In genomic region chr2:57156814-57157213, GRCm38 (mm10) we compare ENCODE assay signal across 30 mouse cellular contexts. TPM values are rescaled to one million over a fixed set of nuclear protein-coding genes. Genes with fewer than 3 reads are reported as not detected.
A peak's percentile ranks its signal among the peaks of the same experiment; 100 is the strongest.
DNase-seq lines count a peak whose midpoint lies in the region; ATAC-seq and TF ChIP-seq lines count a peak whose summit lies in the region.
"Had no signal": no experiment of that assay in that cellular context is flagged by ENCODE, and none has a peak within 500 bp of the region (broad histone marks: within the 10 kb centered on the region; RNA-seq: fewer than 3 reads in every experiment).

No protein-coding gene starts in this region.

- H3ac ChIP-seq in C2C12 (ENCODE audit: control insufficient read depth, insufficient read length, low read depth): no peak overlapping the region

- H3K4me1 ChIP-seq in hindbrain, embryonic 16.5 days (ENCODE audit: control insufficient read depth, insufficient read depth, low read depth, low read length): no peaks in the 10 kb centered on the region
- no peaks in the 10 kb centered on the region for H3K4me1 ChIP-seq in lung, postnatal 0 days (ENCODE audit: insufficient read depth, low read depth, low read length)
- H3K4me1 ChIP-seq: embryonic facial prominence, embryonic 10.5 days; embryonic facial prominence, embryonic 15.5 days; forebrain, embryonic 10.5 days; forebrain, embryonic 15.5 days; hindbrain, embryonic 10.5 days; midbrain, embryonic 10.5 days; midbrain, embryonic 15.5 days had no signal

- no peaks in the 10 kb centered on the region for H3K36me3 ChIP-seq in C2C12 (ENCODE audit: control insufficient read depth, insufficient read depth)
- H3K36me3 ChIP-seq in hindbrain, embryonic 16.5 days (ENCODE audit: control insufficient read depth, insufficient read depth, low read length): no peaks in the 10 kb centered on the region
- H3K36me3 ChIP-seq in lung, postnatal 0 days (ENCODE audit: insufficient read depth, low read length): no peaks in the 10 kb centered on the region
- H3K36me3 ChIP-seq: embryonic facial prominence, embryonic 10.5 days; embryonic facial prominence, embryonic 15.5 days; forebrain, embryonic 10.5 days; forebrain, embryonic 15.5 days; hindbrain, embryonic 10.5 days; midbrain, embryonic 10.5 days; midbrain, embryonic 15.5 days had no signal

- ATAC-seq in hindbrain, embryonic 16.5 days: no peak
- ATAC-seq in lung, postnatal 0 days: no peak
- ATAC-seq: forebrain, embryonic 15.5 days; hindbrain, postnatal 0 days; intestine, embryonic 16.5 days; midbrain, embryonic 15.5 days had no signal

- no peak for TF ChIP-seq CTCF in C2C12 (IDR thresholded peaks at IDR 0.05; ENCODE audit: control insufficient read depth, insufficient read depth, insufficient read length)
- TF ChIP-seq CTCF in lung, postnatal 0 days (IDR thresholded peaks at IDR 0.05): no peak

- TF ChIP-seq EP300 in lung, postnatal 0 days (IDR thresholded peaks at IDR 0.05): no peak

- H3K9ac ChIP-seq in hindbrain, embryonic 16.5 days (ENCODE audit: low read depth, low read length): no peak overlapping the region
- no peak overlapping the region for H3K9ac ChIP-seq in lung, postnatal 0 days (replicated peaks; ENCODE audit: low read depth)
- H3K9ac ChIP-seq: embryonic facial prominence, embryonic 15.5 days; forebrain, embryonic 15.5 days; liver, embryonic 14.5 days; midbrain, embryonic 15.5 days had no signal

- WGBS in hindbrain, embryonic 16.5 days: 85% methylated on average over 9 of the region's 9 CpGs
- WGBS in lung, postnatal 0 days: 68% methylated on average over 9 of the region's 9 CpGs

- H3K9me3 ChIP-seq in hindbrain, embryonic 16.5 days (ENCODE audit: control insufficient read depth, low read length): no peaks in the 10 kb centered on the region
- H3K9me3 ChIP-seq in lung, postnatal 0 days (ENCODE audit: low read length): no peaks in the 10 kb centered on the region
- H3K9me3 ChIP-seq: embryonic facial prominence, embryonic 10.5 days; embryonic facial prominence, embryonic 15.5 days; forebrain, embryonic 10.5 days; forebrain, embryonic 15.5 days; hindbrain, embryonic 10.5 days; midbrain, embryonic 10.5 days; midbrain, embryonic 15.5 days had no signal

- DNase-seq in gastrocnemius, adult 18-20 months (ENCODE audit: low spot score): peak; percentile 12
- no peak for DNase-seq in gastrocnemius, postnatal 25 days
- DNase-seq in adrenal gland, postnatal 10 days: peak; percentile 10
- peak; percentile 16 for DNase-seq in fibroblast of lung, adult 2 months (ENCODE audit: low read depth)
- no peak for DNase-seq in spleen, postnatal 4 days (ENCODE audit: low spot score in 2 of 2)
- DNase-seq in lung, postnatal 0 days (ENCODE audit: low spot score): no peak
- DNase-seq: B cell, adult 2 months; cerebellum, adult 2 months; cerebellum, postnatal 14 days; gastrocnemius, adult 2 months; heart, postnatal 14 days; layer of hippocampus, adult 9-11 months; liver; lung, adult 2 months; lung, postnatal 14 days; right cerebral cortex, adult 18-20 months had no signal

- H3K79me3 ChIP-seq in C2C12 (ENCODE audit: low read depth): no peaks in the 10 kb centered on the region

- no peaks in the 10 kb centered on the region for H3K79me2 ChIP-seq in C2C12 (ENCODE audit: control insufficient read depth, insufficient read depth)

- no peaks in the 10 kb centered on the region for H3K27me3 ChIP-seq in C2C12 (ENCODE audit: control insufficient read depth, insufficient read depth, insufficient read length)
- H3K27me3 ChIP-seq in hindbrain, embryonic 16.5 days (replicated peaks; ENCODE audit: control insufficient read depth, insufficient read depth, low read length): no peaks in the 10 kb centered on the region
- no peaks in the 10 kb centered on the region for H3K27me3 ChIP-seq in lung, postnatal 0 days (replicated peaks; ENCODE audit: insufficient read depth, low read length)
- H3K27me3 ChIP-seq: CH12.LX; embryonic facial prominence, embryonic 15.5 days; forebrain, embryonic 15.5 days; midbrain, embryonic 15.5 days had no signal

- no peak overlapping the region for H3K27ac ChIP-seq in hindbrain, embryonic 16.5 days (ENCODE audit: low read depth, low read length)
- no peak overlapping the region for H3K27ac ChIP-seq in lung, postnatal 0 days (ENCODE audit: low read length)
- H3K27ac ChIP-seq: embryonic facial prominence, embryonic 10.5 days; embryonic facial prominence, embryonic 15.5 days; forebrain, embryonic 10.5 days; forebrain, embryonic 15.5 days; gastrocnemius, adult 2 months; hindbrain, embryonic 10.5 days; hindbrain, postnatal 0 days; liver, embryonic 14.5 days; midbrain, embryonic 10.5 days; midbrain, embryonic 15.5 days had no signal

- H3K4me3 ChIP-seq in C2C12 (ENCODE audit: insufficient read depth, poor library complexity, severe bottlenecking): no peak overlapping the region
- H3K4me3 ChIP-seq in hindbrain, embryonic 16.5 days (ENCODE audit: low read length): no peak overlapping the region
- H3K4me3 ChIP-seq in lung, postnatal 0 days (ENCODE audit: low read depth, low read length): no peak overlapping the region
- H3K4me3 ChIP-seq: embryonic facial prominence, embryonic 10.5 days; embryonic facial prominence, embryonic 15.5 days; forebrain, embryonic 10.5 days; forebrain, embryonic 15.5 days; gastrocnemius, adult 2 months; hindbrain, embryonic 10.5 days; midbrain, embryonic 10.5 days; midbrain, embryonic 15.5 days had no signal

- H3K4me2 ChIP-seq in hindbrain, embryonic 16.5 days (ENCODE audit: low read length): no peak overlapping the region
- no peak overlapping the region for H3K4me2 ChIP-seq in lung, postnatal 0 days (replicated peaks; ENCODE audit: low read depth, low read length)
- H3K4me2 ChIP-seq: embryonic facial prominence, embryonic 15.5 days; forebrain, embryonic 15.5 days; midbrain, embryonic 15.5 days had no signal

TF ChIP-seq in C2C12, 6 proteins besides CTCF, POLR2A, EP300 and RAD21:
- TF ChIP-seq MYOG (IDR thresholded peaks at IDR 0.05; ENCODE audit: control insufficient read depth, extremely low read depth, insufficient read length) (no peak), MYOD1 (IDR thresholded peaks at IDR 0.05; ENCODE audit: control insufficient read depth, insufficient read length, low read depth) (no peak), MAX (IDR thresholded peaks at IDR 0.05) (peak; percentile 15), CEBPB (IDR thresholded peaks at IDR 0.05; ENCODE audit: low read depth) (no peak), FOSL1 (IDR thresholded peaks at IDR 0.05; ENCODE audit: insufficient read depth, low read length, poor library complexity, severe bottlenecking) (peak; percentile 17), USF1 (IDR thresholded peaks at IDR 0.05; ENCODE audit: low read depth) (no peak)

RNA-seq across cellular contexts. Expression of gene Nr4a2, which starts 33.0 kb away (rescaled TPM):
- total RNA-seq in gastrocnemius, adult 18-20 months (2021): 1 to 10 TPM; 2.0 to 3.3 TPM
- total RNA-seq in gastrocnemius, postnatal 25 days (2021): 1 to 10 TPM; 1.1 to 1.6 TPM
- 8.0 TPM for polyA plus RNA-seq in C2C12 (2012; fragmentation: generic; extraction: Trizol)
- total RNA-seq in adrenal gland, postnatal 10 days (2021): 10 to 100 TPM in 1 of 2 experiments, 1 to 10 TPM in 1; 4.1 to 22.6 TPM
- polyA plus RNA-seq in hindbrain, embryonic 16.5 days (2015; fragmentation: Nextera tagmentation; extraction: Ambion mirVana): 15.3 and 19.2 TPM in 2 replicates
- polyA plus RNA-seq in lung, postnatal 0 days (2015; fragmentation: Nextera tagmentation; extraction: Ambion mirVana): 2.7 and 2.9 TPM in 2 replicates
- total RNA-seq: neutrophil, adult 5-6 weeks had no signal

Comparison
In these comparisons a context has a peak if more than half of its experiments do, and no peak if none do; other contexts are left out.
1. DNase-seq: peak in gastrocnemius, adult 18-20 months (single experiment), adrenal gland, postnatal 10 days (single experiment) and fibroblast of lung, adult 2 months (single experiment); none in gastrocnemius, postnatal 25 days (single experiment), spleen, postnatal 4 days (0 of 2) and lung, postnatal 0 days (single experiment).